Mouse (Mus musculus): Measurements from ENCODE around the gene Olfr1411. TPM values are rescaled to one million over a fixed set of nuclear protein-coding genes. Genes with fewer than 3 reads are reported as not detected.

Gene Olfr1411
- total RNA-seq (2023): not detected

DNA sequence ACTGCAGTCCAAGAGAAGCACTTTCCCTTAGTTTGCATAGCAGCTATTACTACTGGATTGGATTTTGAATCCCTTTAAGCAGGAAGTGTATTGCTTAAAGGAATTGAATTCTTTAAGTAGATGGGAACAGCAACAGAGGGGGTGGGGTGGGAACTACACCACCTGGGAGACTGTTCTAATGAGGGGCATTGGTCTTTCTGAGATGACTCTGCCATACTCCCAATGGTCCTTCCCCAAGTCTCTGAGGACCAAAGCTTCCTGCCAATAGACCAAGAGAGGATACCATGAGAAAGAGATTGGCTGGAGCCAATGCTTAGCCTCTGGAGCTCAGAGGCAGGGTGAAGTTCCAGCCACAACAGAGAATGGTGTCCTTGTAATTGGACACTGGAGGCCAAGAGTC lies at the start of gene Olfr1411:
Gene Olfr1411 (plus strand): TSS at position 301 of the 400 bp plus-strand sequence.

DNA sequence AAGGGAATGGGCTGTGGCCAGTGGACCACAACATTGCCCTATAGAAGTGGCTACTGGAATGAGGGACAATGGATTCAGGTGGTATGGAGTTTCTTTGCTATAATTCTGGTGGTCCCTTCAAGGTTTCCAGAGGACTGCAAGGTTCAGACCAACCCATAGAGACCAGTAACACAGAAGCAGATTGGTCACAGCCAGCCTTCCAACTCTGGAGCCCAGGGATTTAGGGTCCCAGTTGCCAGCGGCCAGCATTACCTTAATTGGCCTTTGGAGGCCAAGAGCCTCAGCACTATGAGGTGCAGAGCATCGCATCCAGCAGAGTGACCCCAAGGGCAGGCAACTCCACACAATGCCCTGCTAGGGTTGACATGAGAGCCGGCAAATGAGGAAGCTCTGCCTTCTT lies 23.2 kb upstream of the Olfr1411 start, which contains the start of gene Olfr1413:
Gene Olfr1413 (plus strand): TSS at position 301 of the 400 bp plus-strand sequence.

DNA sequence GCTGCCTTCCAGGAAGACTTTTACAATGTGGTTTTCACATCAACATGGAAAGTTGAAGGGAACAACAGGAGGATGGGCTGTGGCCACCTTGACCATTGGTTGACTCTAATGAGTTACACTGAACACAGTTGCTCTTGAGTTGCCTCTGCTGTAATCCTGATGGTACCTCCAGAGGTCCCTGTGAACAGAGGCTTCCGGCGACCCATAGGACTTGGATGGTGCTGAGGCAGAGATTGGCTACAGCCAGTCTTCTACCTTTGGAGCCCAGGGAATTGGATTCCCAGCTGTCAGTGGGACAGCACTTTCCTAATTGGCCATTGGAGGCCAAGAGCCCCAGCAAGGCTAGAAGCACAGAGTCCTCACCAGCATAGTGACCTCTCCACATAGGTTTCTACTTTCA lies 8.7 kb upstream of the Olfr1411 start, which contains the start of gene Olfr1412:
Gene Olfr1412 (plus strand): TSS at position 301 of the 400 bp plus-strand sequence.

DNA sequence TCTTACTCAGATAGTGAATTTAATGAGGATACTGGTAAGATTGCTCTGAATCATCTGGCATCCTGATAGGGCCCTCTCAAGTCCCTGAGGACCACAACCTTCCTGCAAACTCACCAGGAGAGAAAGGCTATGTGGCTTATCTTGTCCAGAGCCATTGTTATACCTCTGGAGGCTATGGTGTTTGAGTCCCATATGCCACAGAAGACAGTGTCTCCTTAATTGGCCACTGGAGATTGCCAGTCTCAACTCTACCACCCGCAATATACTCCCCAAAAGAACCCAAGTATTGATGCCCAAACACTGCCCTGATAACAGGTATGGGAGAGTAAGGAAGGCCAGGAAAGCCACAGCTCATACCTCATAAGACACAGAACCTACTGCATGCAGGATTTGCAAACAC lies 11.3 kb downstream of the Olfr1411 start, which contains the start of gene Olfr1410:
Gene Olfr1410 (plus strand): TSS at position 301 of the 400 bp plus-strand sequence.

DNA sequence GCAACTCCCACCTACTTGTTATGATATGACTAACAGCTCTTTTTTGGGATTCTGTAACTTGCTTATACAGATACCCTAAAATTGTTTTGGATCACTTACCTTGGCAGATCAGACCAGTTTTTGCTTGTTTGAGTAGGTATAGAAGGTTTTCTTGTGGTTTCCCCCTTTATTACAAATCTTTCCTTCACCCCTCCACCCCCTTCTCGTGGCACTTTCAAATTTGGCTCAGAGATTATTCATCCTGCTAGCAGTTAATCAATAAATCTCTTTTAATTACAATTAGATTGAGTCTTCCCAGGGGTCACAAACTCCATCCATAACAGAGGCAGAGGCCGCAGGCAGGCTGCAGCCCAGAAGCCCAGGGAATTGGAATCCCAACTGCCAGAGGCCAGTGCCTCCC lies 23.3 kb downstream of the Olfr1411 start, which contains the start of gene Olfr12:
Gene Olfr12 (plus strand): TSS at position 301 of the 400 bp plus-strand sequence.

DNA sequence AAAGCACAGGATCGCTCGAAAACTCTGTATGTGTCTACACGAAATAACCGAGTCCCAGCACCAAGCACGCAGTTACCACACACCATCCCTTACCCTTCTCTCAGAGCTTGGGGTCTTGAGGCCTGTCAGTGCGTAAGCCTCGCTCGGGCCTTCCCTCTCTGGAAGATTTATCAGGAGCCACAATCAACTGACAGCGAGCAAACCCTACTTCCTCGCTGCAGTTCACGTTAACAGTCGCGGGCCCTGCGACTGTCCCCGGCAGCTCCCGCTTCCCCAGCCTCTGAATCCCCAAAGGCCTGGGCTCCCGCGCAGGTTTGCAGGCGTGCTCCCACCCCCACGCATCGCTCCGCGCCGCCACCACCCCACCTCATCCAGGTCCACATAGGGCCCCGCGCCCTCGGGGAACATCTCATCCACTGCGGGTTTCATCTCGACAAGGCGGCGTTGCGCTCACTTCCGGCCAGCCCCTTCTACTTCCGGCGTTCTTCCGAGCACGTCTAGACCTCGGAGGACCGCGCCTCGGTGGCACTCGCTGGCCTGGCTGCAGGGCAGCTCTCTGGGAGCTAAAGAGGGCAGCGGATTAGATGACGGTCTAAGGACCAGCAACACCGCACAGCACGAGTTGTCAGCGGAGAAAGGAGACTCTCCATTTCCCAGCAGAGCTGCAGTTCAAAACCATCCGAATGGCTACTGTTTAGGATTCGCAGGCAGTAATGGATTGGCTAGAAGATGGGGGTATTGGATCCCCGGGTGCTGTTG lies 47.5 kb downstream of the Olfr1411 start, which contains the start of gene Cops9:
Gene Cops9 (minus strand): TSS at position 472 of the 759 bp plus-strand sequence.

Other genes starting within 250 kb of the Olfr1411 start
- 100 to 1,000 TPM; 107 to 121 TPM for gene Ndufa10, start 120.6 kb upstream of the Olfr1411 start, total RNA-seq (2023)
- gene Olfr1416, start 109.3 kb upstream of the Olfr1411 start, total RNA-seq (2023): not detected
- gene Olfr1415, start 98.3 kb upstream of the Olfr1411 start, total RNA-seq (2023): not detected
- gene Olfr1414, start 75.8 kb upstream of the Olfr1411 start, total RNA-seq (2023): not detected
- gene Olfr1413, start 23.1 kb upstream of the Olfr1411 start, total RNA-seq (2023): not detected
- gene Olfr1412, start 8.6 kb upstream of the Olfr1411 start, total RNA-seq (2023): not detected
- not detected for gene Olfr1410, start 11.4 kb downstream of the Olfr1411 start, total RNA-seq (2023)
- not detected for gene Olfr12, start 23.4 kb downstream of the Olfr1411 start, total RNA-seq (2023)
- gene Cops9, start 47.6 kb downstream of the Olfr1411 start, total RNA-seq (2023): 10 to 100 TPM; 62.8 to 70.7 TPM
- gene Otos, start 54.4 kb downstream of the Olfr1411 start, total RNA-seq (2023): not detected
- gene Gpc1, start 237.2 kb downstream of the Olfr1411 start, total RNA-seq (2023): not detected

Measured in B cell, adult 67 days (primary cell).